Mouse (Mus musculus) liver, postnatal 0 days (tissue): ENCODE data around the gene Gyg. TPM values are rescaled to one million over a fixed set of nuclear protein-coding genes. Genes with fewer than 3 reads are reported as not detected.

ENCODE experiments used
- ATAC-seq: fragments of 200-750 bp; cut with Nextera tagmentation; 2 replicates; pipeline ENCODE4 v1.8.0; 2017; ENCODE audit warnings: mild to moderate bottlenecking, moderate library complexity
- DNase-seq: peaks from one replicate; pipeline ENCODE4 v3.0.0-alpha.2; 2016
- H3K27ac ChIP-seq: fragments of 300-500 bp; sonication (generic); 2 replicates; pipeline ENCODE4 v1.5.1; 2014; ENCODE audit warnings: antibody characterized with exemption, moderate library complexity, mild to moderate bottlenecking, low read depth
- H3K27me3 ChIP-seq: fragments of 300-500 bp; sonication (generic); 2 replicates; pipeline ENCODE4 v1.6.1; 2014; ENCODE audit warnings: low read length, control low read depth, mixed read lengths; ENCODE audit not compliant: insufficient read depth
- H3K36me3 ChIP-seq: fragments of 300-500 bp; sonication (generic); replicated peaks from 2 replicates; pipeline ENCODE4 v1.6.1; 2014; ENCODE audit warnings: mild to moderate bottlenecking, control low read depth, low read length, moderate library complexity, mixed read lengths; ENCODE audit not compliant: insufficient read depth
- H3K4me1 ChIP-seq: fragments of 300-500 bp; sonication (generic); 2 replicates; pipeline ENCODE4 v1.6.1; 2014; ENCODE audit warnings: antibody characterized with exemption, mild to moderate bottlenecking, control low read depth; ENCODE audit not compliant: insufficient read depth
- H3K4me2 ChIP-seq: fragments of 300-500 bp; sonication (generic); 2 replicates; pipeline ENCODE4 v1.6.1; 2014; ENCODE audit warnings: low read depth, mild to moderate bottlenecking, low read length, moderate library complexity, mixed read lengths
- H3K4me3 ChIP-seq: fragments of 300-500 bp; sonication (generic); 2 replicates; pipeline ENCODE4 v1.5.1; 2014; ENCODE audit warnings: low read depth, low read length
- H3K9ac ChIP-seq: fragments of 300-500 bp; sonication (generic); replicated peaks from 2 replicates; pipeline ENCODE4 v1.6.1; 2014; ENCODE audit warnings: mild to moderate bottlenecking, moderate library complexity
- H3K9me3 ChIP-seq: fragments of 300-500 bp; sonication (generic); 2 replicates; pipeline ENCODE4 v1.6.1; 2016; ENCODE audit warnings: mild to moderate bottlenecking, control low read depth, low read length, mixed read lengths
- CTCF ChIP-seq: sonication (generic); IDR thresholded peaks from 2 replicates; pipeline ENCODE4 v1.5.1; 2016; ENCODE audit warnings: antibody characterized with exemption, low read depth
- EP300 ChIP-seq: IDR thresholded peaks from 2 replicates; pipeline ENCODE4 v1.6.1; 2016; ENCODE audit warnings: antibody characterized with exemption, low read depth, mild to moderate bottlenecking
- WGBS: fragments of 180-500 bp; shearing (Covaris S2); extraction: QIAGEN DNeasy Blood & Tissue Kit; methylation state at CpG from one replicate; pipeline ENCODE4 v1.1.7; 2014; ENCODE audit not compliant: insufficient replicate concordance; 5-methylcytosine and 5-hydroxymethylcytosine counted together
- polyA plus RNA-seq: library from polyadenylated mRNA; unstranded; fragments of >200 nt; fragmentation: Nextera tagmentation; extraction: Ambion mirVana; gene quantifications from 2 replicates; pipeline ENCODE4 v1.2.1, GENCODE M21; 2015

The Gyg gene
- polyA plus RNA-seq, 1 experiment from 2014 or later: 19.2 TPM

- Histone ChIP-seq H3K4me1 (peaks cover 6% of the 10 kb centered on the region; the same call in 1 of the 2 replicates), H3K36me3 (no peaks in the 10 kb centered on the region; the same call in 1 of the 2 replicates), H3K9me3 (0 out of 2 replicates have a peak, but pooled peaks cover 2% of the 10 kb centered on the region), H3K27ac (peak overlapping the region; percentile 80), H3K4me2 (peak overlapping the region; percentile 82), H3K9ac (no peak overlapping the region), H3K4me3 (peak overlapping the region; percentile 71), H3K27me3 (no peaks in the 10 kb centered on the region)
- WGBS: 47% methylated on average over 6 of the region's 6 CpGs
- TF ChIP-seq EP300: 0 out of 2 replicates have a peak, but pooled peaks have one; percentile 17
- no peak for TF ChIP-seq CTCF
- DNase-seq: no peak
- ATAC-seq: no peak
These were observed 359 bp upstream of the Gyg start for GRCm38 (mm10) chr3:20155476-20155875.

GRCm38 (mm10) chr3:20151651-20152050 is 3.5 kb downstream of the Gyg start:
- Histone ChIP-seq H3K27me3 (no peaks in the 10 kb centered on the region), H3K4me2 (no peak overlapping the region)

GRCm38 (mm10) chr3:20150511-20150910 is 4.6 kb downstream of the Gyg start:
- no peaks in the 10 kb centered on the region for H3K9me3 ChIP-seq
- TF ChIP-seq EP300 (no peak), CTCF (no peak)
- WGBS: 85% methylated on average over 2 of the region's 2 CpGs
- no peak overlapping the region for H3K27ac ChIP-seq
- H3K4me3 ChIP-seq: no peak overlapping the region
- no peak overlapping the region for H3K4me2 ChIP-seq
- no peaks in the 10 kb centered on the region for H3K27me3 ChIP-seq
- ATAC-seq (no peak), DNase-seq (no peak)
- no peak overlapping the region for H3K9ac ChIP-seq
- peaks cover 6% of the 10 kb centered on the region; the same call in 1 of the 2 replicates for H3K4me1 ChIP-seq
- peaks cover 24% of the 10 kb centered on the region for H3K36me3 ChIP-seq

More at GRCm38 (mm10) chr3:20151651-20152050, 3.5 kb downstream of the Gyg start:
- no peak for DNase-seq
- Histone ChIP-seq H3K36me3 (peaks cover 19% of the 10 kb centered on the region), H3K4me3 (no peak overlapping the region), H3K27ac (no peak overlapping the region), H3K9me3 (no peaks in the 10 kb centered on the region), H3K9ac (no peak overlapping the region), H3K4me1 (peaks cover 6% of the 10 kb centered on the region; the same call in 1 of the 2 replicates)
- no peak for TF ChIP-seq EP300
- TF ChIP-seq CTCF: no peak
- 82% methylated on average over 3 of the region's 3 CpGs for WGBS
- ATAC-seq: no peak

GRCm38 (mm10) chr3:20147647-20148046 is 7.5 kb downstream of the Gyg start:
- H3K4me3 ChIP-seq: no peak overlapping the region
- H3K4me1 ChIP-seq: no peaks in the 10 kb centered on the region
- no peaks in the 10 kb centered on the region for H3K27me3 ChIP-seq
- no peak for ATAC-seq
- no peak for DNase-seq
- WGBS: 88% methylated on average over 5 of the region's 5 CpGs
- no peaks in the 10 kb centered on the region for H3K9me3 ChIP-seq
- TF ChIP-seq EP300: no peak
- TF ChIP-seq CTCF: no peak
- no peak overlapping the region for H3K27ac ChIP-seq
- no peak overlapping the region for H3K9ac ChIP-seq
- peaks cover 28% of the 10 kb centered on the region for H3K36me3 ChIP-seq
- H3K4me2 ChIP-seq: no peak overlapping the region

GRCm38 (mm10) chr3:20146884-20147395 is 8.2 kb downstream of the Gyg start:
- no peak overlapping the region for H3K4me3 ChIP-seq
- no peak for TF ChIP-seq CTCF
- TF ChIP-seq EP300: no peak
- DNase-seq: no peak
- no peak overlapping the region for H3K9ac ChIP-seq
- no peaks in the 10 kb centered on the region for H3K9me3 ChIP-seq
- H3K36me3 ChIP-seq: peaks cover 28% of the 10 kb centered on the region
- no peaks in the 10 kb centered on the region for H3K27me3 ChIP-seq
- 86% methylated on average over 7 of the region's 7 CpGs for WGBS
- no peak for ATAC-seq
- no peak overlapping the region for H3K4me2 ChIP-seq
- H3K27ac ChIP-seq: no peak overlapping the region
- H3K4me1 ChIP-seq: no peaks in the 10 kb centered on the region

- 73% methylated on average over 1 of the region's 1 CpGs for WGBS
- no peaks in the 10 kb centered on the region for H3K9me3 ChIP-seq
- H3K27ac ChIP-seq: no peak overlapping the region
- ATAC-seq (no peak), DNase-seq (no peak)
- H3K4me3 ChIP-seq: no peak overlapping the region
- no peak overlapping the region for H3K4me2 ChIP-seq
- H3K27me3 ChIP-seq: no peaks in the 10 kb centered on the region
- TF ChIP-seq EP300: no peak
- TF ChIP-seq CTCF: no peak
- no peaks in the 10 kb centered on the region for H3K4me1 ChIP-seq
- peaks cover 28% of the 10 kb centered on the region for H3K36me3 ChIP-seq
- no peak overlapping the region for H3K9ac ChIP-seq
These were observed 9.4 kb downstream of the Gyg start for GRCm38 (mm10) chr3:20145696-20146113.
